Mouse (Mus musculus): ENCODE measurements around the gene Gm37240. TPM values are rescaled to one million over a fixed set of nuclear protein-coding genes. Genes with fewer than 3 reads are reported as not detected.

Gene Gm37240
- polyA plus RNA-seq, 1 experiment, result 1.0 TPM

DNA sequence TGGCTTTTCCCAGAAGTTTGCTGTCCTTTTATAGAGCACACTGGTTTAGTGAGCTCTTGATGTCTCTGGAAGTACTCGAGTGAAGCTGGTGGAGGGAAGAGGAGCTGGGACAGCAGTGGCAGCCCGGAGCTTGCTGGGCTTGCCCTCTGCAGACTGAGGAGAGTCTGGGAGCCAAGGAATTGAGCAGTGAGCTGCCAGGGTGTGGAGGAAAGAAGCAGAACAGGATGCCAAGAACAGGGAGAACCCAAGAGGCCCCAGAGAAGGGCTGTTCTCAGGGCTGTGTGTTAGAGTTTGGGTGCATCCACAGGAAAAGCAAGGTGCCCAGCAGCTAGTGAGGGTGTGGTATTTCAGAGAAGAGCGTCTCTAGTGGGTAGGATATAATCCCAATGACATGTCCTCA is 245.6 kb downstream of the Gm37240 start:
- H3K4me3 ChIP-seq (replicated peaks; ENCODE audit: control insufficient read depth, low read depth, low read length), result no peak overlapping the region
- no peaks in the 10 kb centered on the region for H3K4me1 ChIP-seq (ENCODE audit: control insufficient read depth, insufficient read depth, low read length)
- no peak for TF ChIP-seq CTCF (IDR thresholded peaks at IDR 0.05; ENCODE audit: control insufficient read depth, insufficient read depth, low read length)
- no peak for TF ChIP-seq POLR2A (IDR thresholded peaks at IDR 0.05; ENCODE audit: borderline replicate concordance, control insufficient read depth, low read depth, low read length)
- no peak overlapping the region for H3K27ac ChIP-seq (ENCODE audit: control insufficient read depth, insufficient read depth, low read depth, low read length, poor library complexity)
- 77% methylated on average over 3 of the region's 3 CpGs for WGBS

- WGBS, result 83% methylated on average over 5 of the region's 5 CpGs
- TF ChIP-seq POLR2A (IDR thresholded peaks at IDR 0.05; ENCODE audit: borderline replicate concordance, control insufficient read depth, low read depth, low read length), result no peak
- no peak for TF ChIP-seq CTCF (IDR thresholded peaks at IDR 0.05; ENCODE audit: control insufficient read depth, insufficient read depth, low read length)
- no peak overlapping the region for H3K27ac ChIP-seq (ENCODE audit: control insufficient read depth, insufficient read depth, low read depth, low read length, poor library complexity)
Measured at GRCm38 (mm10) chr3:85636716-85637447, 250.4 kb downstream of the Gm37240 start.

GRCm38 (mm10) chr3:85635591-85635990 is 251.7 kb downstream of the Gm37240 start:
- no peaks in the 10 kb centered on the region for H3K4me1 ChIP-seq (ENCODE audit: control insufficient read depth, insufficient read depth, low read length)
- 85% methylated on average over 2 of the region's 2 CpGs for WGBS
- H3K27ac ChIP-seq (ENCODE audit: control insufficient read depth, insufficient read depth, low read depth, low read length, poor library complexity), result no peak overlapping the region
- no peak overlapping the region for H3K4me3 ChIP-seq (replicated peaks; ENCODE audit: control insufficient read depth, low read depth, low read length)
- TF ChIP-seq POLR2A (IDR thresholded peaks at IDR 0.05; ENCODE audit: borderline replicate concordance, control insufficient read depth, low read depth, low read length) (no peak), CTCF (IDR thresholded peaks at IDR 0.05; ENCODE audit: control insufficient read depth, insufficient read depth, low read length) (no peak)

More at GRCm38 (mm10) chr3:85636716-85637447, 250.4 kb downstream of the Gm37240 start:
- no peaks in the 10 kb centered on the region for H3K4me1 ChIP-seq (ENCODE audit: control insufficient read depth, insufficient read depth, low read length)
- H3K4me3 ChIP-seq (replicated peaks; ENCODE audit: control insufficient read depth, low read depth, low read length), result no peak overlapping the region

GRCm38 (mm10) chr3:85635126-85635419 is 252.2 kb downstream of the Gm37240 start:
- Histone ChIP-seq H3K4me3 (replicated peaks; ENCODE audit: control insufficient read depth, low read depth, low read length) (no peak overlapping the region), H3K4me1 (ENCODE audit: control insufficient read depth, insufficient read depth, low read length) (no peaks in the 10 kb centered on the region), H3K27ac (ENCODE audit: control insufficient read depth, insufficient read depth, low read depth, low read length, poor library complexity) (no peak overlapping the region)
- no peak for TF ChIP-seq CTCF (IDR thresholded peaks at IDR 0.05; ENCODE audit: control insufficient read depth, insufficient read depth, low read length)
- TF ChIP-seq POLR2A (IDR thresholded peaks at IDR 0.05; ENCODE audit: borderline replicate concordance, control insufficient read depth, low read depth, low read length), result no peak
- WGBS, result 39% methylated on average over 2 of the region's 2 CpGs

- Histone ChIP-seq H3K27ac (ENCODE audit: control insufficient read depth, insufficient read depth, low read depth, low read length, poor library complexity) (no peak overlapping the region), H3K4me1 (ENCODE audit: control insufficient read depth, insufficient read depth, low read length) (no peaks in the 10 kb centered on the region), H3K4me3 (replicated peaks; ENCODE audit: control insufficient read depth, low read depth, low read length) (no peak overlapping the region)
- TF ChIP-seq CTCF (IDR thresholded peaks at IDR 0.05; ENCODE audit: control insufficient read depth, insufficient read depth, low read length) (no peak), POLR2A (IDR thresholded peaks at IDR 0.05; ENCODE audit: borderline replicate concordance, control insufficient read depth, low read depth, low read length) (no peak)
- WGBS, result 88% methylated on average over 8 of the region's 8 CpGs
Measured at GRCm38 (mm10) chr3:85634389-85635125, 252.8 kb downstream of the Gm37240 start.

DNA sequence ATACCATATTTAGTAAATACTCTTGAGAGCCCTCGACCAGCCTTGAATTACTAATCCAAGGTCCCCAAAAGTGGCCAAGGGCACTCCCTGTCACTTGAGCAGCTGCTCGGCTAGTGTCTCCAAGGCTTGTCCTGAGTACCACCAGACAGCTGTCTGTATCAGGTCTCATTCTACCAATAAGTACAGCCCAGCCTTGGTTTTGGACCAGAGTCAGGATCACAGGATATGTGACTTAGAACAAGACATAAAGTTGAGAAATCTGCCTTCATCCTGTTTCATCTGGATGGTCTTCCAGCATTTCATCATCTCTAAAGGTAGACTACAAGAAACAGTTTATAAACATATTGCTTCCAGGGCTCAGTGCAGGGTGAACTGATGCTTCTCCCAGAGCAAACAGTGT is 253.6 kb downstream of the Gm37240 start:
- TF ChIP-seq CTCF (IDR thresholded peaks at IDR 0.05; ENCODE audit: control insufficient read depth, insufficient read depth, low read length) (no peak), POLR2A (IDR thresholded peaks at IDR 0.05; ENCODE audit: borderline replicate concordance, control insufficient read depth, low read depth, low read length) (no peak)
- no peaks in the 10 kb centered on the region for H3K4me1 ChIP-seq (ENCODE audit: control insufficient read depth, insufficient read depth, low read length)
- H3K4me3 ChIP-seq (replicated peaks; ENCODE audit: control insufficient read depth, low read depth, low read length), result no peak overlapping the region
- H3K27ac ChIP-seq (ENCODE audit: control insufficient read depth, insufficient read depth, low read depth, low read length, poor library complexity), result no peak overlapping the region
- WGBS, result 85% methylated on average over 2 of the region's 2 CpGs

- Histone ChIP-seq H3K27ac (ENCODE audit: control insufficient read depth, insufficient read depth, low read depth, low read length, poor library complexity) (no peak overlapping the region), H3K4me3 (replicated peaks; ENCODE audit: control insufficient read depth, low read depth, low read length) (no peak overlapping the region), H3K4me1 (ENCODE audit: control insufficient read depth, insufficient read depth, low read length) (no peaks in the 10 kb centered on the region)
- no peak for TF ChIP-seq POLR2A (IDR thresholded peaks at IDR 0.05; ENCODE audit: borderline replicate concordance, control insufficient read depth, low read depth, low read length)
- no peak for TF ChIP-seq CTCF (IDR thresholded peaks at IDR 0.05; ENCODE audit: control insufficient read depth, insufficient read depth, low read length)
- 81% methylated on average over 4 of the region's 4 CpGs for WGBS
Measured at GRCm38 (mm10) chr3:85629895-85630510, 257.3 kb downstream of the Gm37240 start.

DNA sequence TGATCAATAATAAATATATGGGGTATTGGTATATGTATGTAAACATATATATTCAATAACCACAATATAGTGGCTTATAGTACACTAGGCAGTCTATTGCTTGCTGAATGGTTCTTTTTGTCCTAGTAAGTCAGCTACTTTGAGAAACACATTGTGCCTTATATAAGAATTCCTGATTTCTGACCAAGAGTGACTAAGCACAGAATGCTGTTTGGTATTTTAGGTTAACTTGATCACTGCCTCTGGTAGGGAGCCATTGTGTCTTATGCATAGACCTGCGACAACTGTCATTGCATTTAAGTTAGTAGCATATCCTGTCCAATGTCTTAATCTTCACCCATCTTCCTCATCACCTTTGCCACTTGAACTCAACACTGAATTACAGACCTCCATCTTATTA is 267.6 kb downstream of the Gm37240 start:
- no peak overlapping the region for H3K27ac ChIP-seq (ENCODE audit: control insufficient read depth, insufficient read depth, low read depth, low read length, poor library complexity)
- no peak for TF ChIP-seq CTCF (IDR thresholded peaks at IDR 0.05; ENCODE audit: control insufficient read depth, insufficient read depth, low read length)
- TF ChIP-seq POLR2A (IDR thresholded peaks at IDR 0.05; ENCODE audit: borderline replicate concordance, control insufficient read depth, low read depth, low read length), result no peak
- H3K4me1 ChIP-seq (ENCODE audit: control insufficient read depth, insufficient read depth, low read length), result no peaks in the 10 kb centered on the region
- H3K4me3 ChIP-seq (replicated peaks; ENCODE audit: control insufficient read depth, low read depth, low read length), result no peak overlapping the region
- 88% methylated on average over 1 of the region's 1 CpGs for WGBS
